Mouse (Mus musculus) kidney, postnatal 0 days (tissue): ENCODE results near the gene Ints7. TPM values are rescaled to one million over a fixed set of nuclear protein-coding genes. Genes with fewer than 3 reads are reported as not detected.
A peak's percentile ranks its signal among the peaks of the same experiment; 100 is the strongest.

ENCODE experiments used
- ATAC-seq: fragments of 200-750 bp; cut with Nextera tagmentation; replicated peaks from 2 replicates; pipeline ENCODE4 v1.8.0; 2017; ENCODE audit warnings: low read depth, moderate number of reproducible peaks, moderate TSS enrichment, moderate library complexity; ENCODE audit not compliant: low FRiP score
- DNase-seq: peaks from one replicate; pipeline ENCODE4 v3.0.0-alpha.2; 2016; ENCODE audit warnings: low spot score
- H3K27ac ChIP-seq: fragments of 300-500 bp; sonication (generic); 2 replicates; pipeline ENCODE4 v1.5.1; 2014; ENCODE audit warnings: mild to moderate bottlenecking
- H3K27me3 ChIP-seq: fragments of 300-500 bp; sonication (generic); 2 replicates; pipeline ENCODE4 v1.6.1; 2014; ENCODE audit warnings: low read length, mixed read lengths; ENCODE audit not compliant: insufficient read depth
- H3K36me3 ChIP-seq: fragments of 300-500 bp; sonication (generic); 2 replicates; pipeline ENCODE4 v1.6.1; 2014; ENCODE audit warnings: low read length, mixed read lengths; ENCODE audit not compliant: insufficient read depth
- H3K4me1 ChIP-seq: fragments of 300-500 bp; sonication (generic); replicated peaks from 2 replicates; pipeline ENCODE4 v1.6.1; 2014; ENCODE audit warnings: antibody characterized with exemption, low read length, mixed read lengths; ENCODE audit not compliant: insufficient read depth
- H3K4me2 ChIP-seq: fragments of 300-500 bp; sonication (generic); 2 replicates; pipeline ENCODE4 v1.6.1; 2014; ENCODE audit warnings: mild to moderate bottlenecking, low read length, moderate library complexity, mixed read lengths
- H3K4me3 ChIP-seq: fragments of 300-500 bp; sonication (generic); replicated peaks from 2 replicates; pipeline ENCODE4 v1.5.1; 2014; ENCODE audit warnings: low read depth, low read length
- H3K9ac ChIP-seq: fragments of 300-500 bp; sonication (generic); 2 replicates; pipeline ENCODE4 v1.6.1; 2014; ENCODE audit warnings: low read depth, low read length
- H3K9me3 ChIP-seq: fragments of 300-500 bp; sonication (generic); replicated peaks from 2 replicates; pipeline ENCODE4 v1.6.1; 2016; ENCODE audit warnings: low read length, inconsistent platforms, mixed read lengths
- CTCF ChIP-seq: IDR thresholded peaks from 2 replicates; pipeline ENCODE4 v1.5.1; 2016; ENCODE audit warnings: antibody characterized with exemption, low read depth, mild to moderate bottlenecking, moderate library complexity
- WGBS: fragments of 180-500 bp; shearing (Covaris S2); extraction: QIAGEN DNeasy Blood & Tissue Kit; methylation state at CpG from one replicate; pipeline ENCODE4 v1.1.7; 2014; 5-methylcytosine and 5-hydroxymethylcytosine counted together
- polyA plus RNA-seq: library from polyadenylated mRNA; unstranded; fragments of >200 nt; fragmentation: Nextera tagmentation; extraction: Ambion mirVana; gene quantifications from 2 replicates; pipeline ENCODE4 v1.2.1, GENCODE M21; 2015

Ints7 gene
- polyA plus RNA-seq, 1 experiment from 2014 or later: 31.7 TPM

DNA sequence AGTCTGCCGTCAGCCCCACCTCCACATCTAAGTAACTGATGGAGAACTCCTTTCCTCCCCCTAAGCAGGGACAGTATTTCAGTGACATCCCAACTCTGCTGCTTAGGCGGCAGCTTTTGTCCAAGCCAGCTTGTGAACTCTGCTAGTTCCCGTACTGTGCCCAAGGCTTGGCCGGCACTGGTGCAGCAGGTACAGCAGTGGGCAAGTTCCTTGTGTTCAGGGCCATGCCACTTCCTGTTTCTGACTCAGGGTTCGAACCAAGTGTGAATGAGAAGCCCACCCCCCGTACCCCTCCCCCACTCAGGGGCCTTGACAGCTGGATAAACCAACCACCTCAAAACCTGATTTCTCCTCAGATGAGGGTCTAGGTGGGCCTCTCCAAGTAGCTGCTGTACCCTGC, 49.1 kb downstream of the Ints7 start:
- DNase-seq: peak; percentile 13
- Histone ChIP-seq H3K9me3 (no peaks in the 10 kb centered on the region), H3K27ac (no peak overlapping the region), H3K27me3 (no peaks in the 10 kb centered on the region), H3K4me3 (no peak overlapping the region), H3K9ac (no peak overlapping the region), H3K36me3 (peaks cover 26% of the 10 kb centered on the region), H3K4me2 (no peak overlapping the region), H3K4me1 (no peaks in the 10 kb centered on the region)
- WGBS: 62% methylated on average over 6 of the region's 6 CpGs
- no peak for ATAC-seq
- TF ChIP-seq CTCF: no peak

DNA sequence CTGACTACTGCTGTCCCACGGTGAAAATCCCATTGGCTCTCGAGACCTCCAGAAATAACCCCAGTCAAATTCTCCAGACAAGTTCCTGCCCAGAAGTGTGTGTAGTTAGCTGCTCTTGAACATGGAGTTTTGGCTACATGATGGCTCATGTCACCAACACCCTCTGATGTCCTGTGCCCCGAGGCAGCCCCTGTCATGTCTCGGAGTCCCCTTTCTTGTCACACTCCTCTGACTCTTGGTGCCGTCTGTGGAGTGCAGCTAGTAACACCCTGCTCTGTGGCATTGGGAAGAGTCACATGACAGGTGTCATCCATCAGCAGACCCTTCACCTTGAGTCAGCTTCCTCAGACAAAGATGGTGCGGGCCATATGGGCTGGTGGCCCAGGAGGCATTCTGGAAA, 49.6 kb downstream of the Ints7 start:
- Histone ChIP-seq H3K36me3 (peaks cover 21% of the 10 kb centered on the region), H3K27ac (no peak overlapping the region), H3K4me3 (no peak overlapping the region), H3K9ac (no peak overlapping the region), H3K4me1 (no peaks in the 10 kb centered on the region), H3K4me2 (no peak overlapping the region), H3K27me3 (no peaks in the 10 kb centered on the region), H3K9me3 (no peaks in the 10 kb centered on the region)
- DNase-seq (no peak), ATAC-seq (0 out of 2 replicates have a peak, but pooled peaks have one; percentile 18)
- WGBS: 48% methylated on average over 6 of the region's 6 CpGs
- TF ChIP-seq CTCF: no peak

DNA sequence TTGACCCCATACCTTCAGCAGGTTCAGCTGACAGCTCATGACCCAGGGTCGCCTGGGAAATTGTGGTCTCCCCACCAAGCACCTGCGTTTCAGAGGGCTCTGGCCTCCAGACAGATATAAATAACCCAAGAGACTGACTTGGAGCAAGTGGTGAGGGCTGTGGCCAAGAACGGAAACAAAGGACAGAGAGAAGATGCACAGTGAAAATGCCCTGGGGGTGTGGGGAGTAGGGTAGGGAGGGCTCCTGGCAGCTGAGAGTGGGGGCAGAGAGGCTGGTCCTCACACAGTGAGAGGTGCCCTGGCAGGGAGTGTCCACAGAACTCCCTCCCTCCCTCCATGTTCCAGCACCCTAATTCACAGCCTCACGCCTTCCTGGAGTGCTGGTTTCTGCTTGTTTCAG, 50.2 kb downstream of the Ints7 start:
- ATAC-seq (no peak), DNase-seq (no peak)
- H3K27ac ChIP-seq: no peak overlapping the region
- H3K9me3 ChIP-seq: no peaks in the 10 kb centered on the region
- no peaks in the 10 kb centered on the region for H3K27me3 ChIP-seq
- no peak for TF ChIP-seq CTCF
- 28% methylated on average over 4 of the region's 4 CpGs for WGBS
- no peak overlapping the region for H3K9ac ChIP-seq
- no peak overlapping the region for H3K4me3 ChIP-seq
- H3K4me2 ChIP-seq: no peak overlapping the region
- peaks cover 16% of the 10 kb centered on the region; the same call in 1 of the 2 replicates for H3K36me3 ChIP-seq
- no peaks in the 10 kb centered on the region for H3K4me1 ChIP-seq

DNA sequence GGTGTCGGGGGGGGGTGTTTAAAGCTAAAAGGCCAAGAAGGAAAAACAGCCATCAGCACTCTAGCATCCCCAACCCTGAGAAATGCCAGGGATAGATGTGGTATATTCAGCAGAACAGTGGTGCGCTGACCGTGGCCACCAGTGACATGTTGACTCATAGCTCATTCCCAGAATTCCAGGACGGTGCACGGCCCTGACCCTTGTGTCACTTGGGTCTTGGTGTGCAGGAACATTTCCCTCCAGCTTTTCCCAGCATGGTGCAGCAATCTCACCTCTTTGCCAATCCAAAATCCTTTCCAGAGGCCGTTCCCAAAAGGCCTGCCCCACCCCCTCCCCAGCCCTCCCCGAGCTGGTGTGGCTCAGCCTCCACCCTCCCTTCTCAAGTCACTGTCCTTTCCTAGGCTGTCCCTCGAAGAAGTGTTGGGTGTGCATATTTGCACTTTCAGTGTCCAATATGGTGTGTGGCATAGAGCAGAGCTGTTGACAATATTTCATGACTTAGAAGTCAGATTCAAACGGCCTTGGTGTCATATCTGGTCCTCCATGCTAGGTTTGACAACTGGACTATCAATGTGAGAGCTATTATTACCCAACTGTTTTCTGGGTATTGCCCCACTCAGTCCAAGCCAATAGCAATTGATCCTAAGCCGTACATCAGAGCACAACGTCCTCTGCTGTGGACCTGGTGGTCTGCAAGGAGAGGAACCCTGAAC, 53.2 kb downstream of the Ints7 start:
- no peak overlapping the region for H3K27ac ChIP-seq
- no peaks in the 10 kb centered on the region for H3K27me3 ChIP-seq
- H3K36me3 ChIP-seq: no peaks in the 10 kb centered on the region
- no peak overlapping the region for H3K4me2 ChIP-seq
- H3K4me1 ChIP-seq: no peaks in the 10 kb centered on the region
- no peak for ATAC-seq
- H3K4me3 ChIP-seq: no peak overlapping the region
- no peak overlapping the region for H3K9ac ChIP-seq
- 49% methylated on average over 11 of the region's 11 CpGs for WGBS
- no peak for TF ChIP-seq CTCF
- no peaks in the 10 kb centered on the region for H3K9me3 ChIP-seq
- DNase-seq: no peak

DNA sequence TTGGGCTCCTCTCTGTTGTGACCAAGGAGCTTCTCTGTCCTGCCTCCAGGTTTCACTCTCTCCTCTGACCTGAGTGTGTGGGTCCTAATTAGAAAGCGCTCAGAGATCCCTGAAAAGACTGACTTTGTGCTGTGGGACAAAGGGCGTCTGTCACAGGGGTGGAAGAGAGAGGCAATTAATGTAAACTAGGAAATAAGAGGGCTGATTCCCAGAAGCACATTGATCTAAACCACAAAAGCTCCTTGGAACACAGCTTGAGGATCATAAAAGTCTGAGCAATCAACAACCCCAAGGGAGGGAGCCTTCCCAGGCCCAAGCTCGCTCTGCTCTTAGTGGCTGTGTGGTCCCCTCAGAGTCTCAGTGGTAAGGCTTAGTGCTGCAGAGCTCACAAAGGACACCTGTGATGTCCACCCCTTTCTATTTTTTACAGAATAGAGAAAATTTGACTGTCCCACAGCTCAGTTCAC, 53.8 kb downstream of the Ints7 start:
- no peak for ATAC-seq
- WGBS: 54% methylated on average over 3 of the region's 3 CpGs

DNA sequence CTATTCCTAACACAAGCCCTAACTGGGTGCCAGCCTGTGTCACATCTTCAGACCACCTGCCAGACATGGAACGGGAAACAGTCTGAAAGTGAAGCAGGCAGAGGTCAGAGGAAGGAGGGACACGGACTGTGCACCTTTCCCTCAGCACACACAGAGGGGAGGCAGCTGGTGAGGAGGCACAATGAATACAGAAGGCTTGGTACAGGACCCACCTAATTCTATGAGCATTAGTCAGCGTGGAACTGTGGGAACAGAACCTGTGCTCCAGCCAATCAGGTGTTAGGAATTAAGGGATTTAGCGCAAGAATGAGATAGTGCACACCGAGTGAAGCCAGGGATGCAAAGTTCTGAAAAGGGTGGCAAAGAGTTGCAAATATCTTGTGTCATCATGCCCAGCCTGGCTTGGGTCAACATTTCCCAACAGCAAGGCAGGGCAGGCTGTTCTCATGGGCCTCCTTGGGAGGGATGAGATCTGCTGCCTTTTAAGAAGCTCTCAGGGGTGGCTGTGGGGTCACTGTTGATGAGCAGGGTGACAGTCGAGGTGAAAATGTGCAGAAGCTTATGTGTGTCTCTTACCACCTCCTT, 57.2 kb downstream of the Ints7 start:
- H3K4me2 ChIP-seq: no peak overlapping the region
- H3K27ac ChIP-seq: no peak overlapping the region
- ATAC-seq (no peak), DNase-seq (no peak)
- no peaks in the 10 kb centered on the region for H3K36me3 ChIP-seq
- WGBS: 74% methylated on average over 6 of the region's 6 CpGs
- no peak overlapping the region for H3K9ac ChIP-seq
- no peak for TF ChIP-seq CTCF
- H3K4me3 ChIP-seq: no peak overlapping the region
- H3K9me3 ChIP-seq: no peaks in the 10 kb centered on the region
- no peaks in the 10 kb centered on the region for H3K27me3 ChIP-seq
- no peaks in the 10 kb centered on the region for H3K4me1 ChIP-seq

More for the DNA sequence above, 53.8 kb downstream of the Ints7 start:
- H3K4me2 ChIP-seq: no peak overlapping the region
- no peaks in the 10 kb centered on the region for H3K9me3 ChIP-seq
- H3K36me3 ChIP-seq: no peaks in the 10 kb centered on the region
- no peak overlapping the region for H3K9ac ChIP-seq
- no peaks in the 10 kb centered on the region for H3K4me1 ChIP-seq
- no peak for TF ChIP-seq CTCF
- no peak overlapping the region for H3K4me3 ChIP-seq
- no peak overlapping the region for H3K27ac ChIP-seq
- no peaks in the 10 kb centered on the region for H3K27me3 ChIP-seq
- no peak for DNase-seq
